Mouse (Mus musculus): ENCODE results near the gene Pex16. TPM values are rescaled to one million over a fixed set of nuclear protein-coding genes. Genes with fewer than 3 reads are reported as not detected.

Pex16 gene
- 26.0 and 30.1 TPM in 2 replicates for polyA plus RNA-seq (2016; fragmentation: Nextera tagmentation; extraction: Ambion mirVana)

- H3K4me1 ChIP-seq (replicated peaks): peaks cover 70% of the 10 kb centered on the region
- peak within 1 kb of the TSS; percentile 91 for H3K27ac ChIP-seq
- H3K9me3 ChIP-seq: no peaks in the 10 kb centered on the region
- 6% methylated on average over 16 of the region's 16 CpGs for WGBS
- peak within 1 kb of the TSS; percentile 70 for H3K4me3 ChIP-seq
- H3K27me3 ChIP-seq (ENCODE audit: insufficient read depth, poor library complexity, severe bottlenecking): peaks cover 33% of the 10 kb centered on the region
- DNase-seq (ENCODE audit: low spot score): no peak
- peaks cover 25% of the 10 kb centered on the region for H3K36me3 ChIP-seq
Observed at GRCm38 (mm10) chr2:92374514-92374913, at the start of gene Pex16, which contains the start of gene Large2. Pex16 (plus strand) TSS chr2:92374676. Large2 (minus strand) TSS chr2:92374869.

- WGBS: 90% methylated on average over 7 of the region's 7 CpGs
- no peak for DNase-seq (ENCODE audit: low spot score)
- Histone ChIP-seq H3K27me3 (ENCODE audit: insufficient read depth, poor library complexity, severe bottlenecking) (no peaks in the 10 kb centered on the region), H3K27ac (no peak overlapping the region), H3K4me3 (no peak overlapping the region), H3K36me3 (peaks cover 91% of the 10 kb centered on the region), H3K4me1 (replicated peaks) (peaks cover 3% of the 10 kb centered on the region; the same call in 1 of the 2 replicates), H3K9me3 (no peaks in the 10 kb centered on the region)
Observed at GRCm38 (mm10) chr2:92325676-92326075, 48.8 kb upstream of the Pex16 start.

- Histone ChIP-seq H3K4me1 (replicated peaks) (peaks cover 3% of the 10 kb centered on the region; the same call in 1 of the 2 replicates), H3K27me3 (ENCODE audit: insufficient read depth, poor library complexity, severe bottlenecking) (no peaks in the 10 kb centered on the region), H3K27ac (no peak overlapping the region), H3K36me3 (peaks cover 91% of the 10 kb centered on the region), H3K4me3 (no peak overlapping the region), H3K9me3 (no peaks in the 10 kb centered on the region)
- WGBS: 71% methylated on average over 1 of the region's 1 CpGs
- DNase-seq (ENCODE audit: low spot score): no peak
Observed at GRCm38 (mm10) chr2:92326221-92326620, 48.3 kb upstream of the Pex16 start.

GRCm38 (mm10) chr2:92327601-92328000, 46.9 kb upstream of the Pex16 start:
- H3K9me3 ChIP-seq: no peaks in the 10 kb centered on the region

GRCm38 (mm10) chr2:92328206-92328605, 46.3 kb upstream of the Pex16 start:
- peaks cover 3% of the 10 kb centered on the region; the same call in 1 of the 2 replicates for H3K4me1 ChIP-seq (replicated peaks)
- no peaks in the 10 kb centered on the region for H3K27me3 ChIP-seq (ENCODE audit: insufficient read depth, poor library complexity, severe bottlenecking)
- no peaks in the 10 kb centered on the region for H3K9me3 ChIP-seq
- no peak for DNase-seq (ENCODE audit: low spot score)
- H3K36me3 ChIP-seq: peaks cover 91% of the 10 kb centered on the region
- H3K4me3 ChIP-seq: no peak overlapping the region
- 94% methylated on average over 8 of the region's 8 CpGs for WGBS
- no peak overlapping the region for H3K27ac ChIP-seq

More at GRCm38 (mm10) chr2:92327601-92328000, 46.9 kb upstream of the Pex16 start:
- H3K4me1 ChIP-seq (replicated peaks): peaks cover 3% of the 10 kb centered on the region; the same call in 1 of the 2 replicates
- H3K27me3 ChIP-seq (ENCODE audit: insufficient read depth, poor library complexity, severe bottlenecking): no peaks in the 10 kb centered on the region
- DNase-seq (ENCODE audit: low spot score): no peak
- H3K27ac ChIP-seq: no peak overlapping the region
- peaks cover 91% of the 10 kb centered on the region for H3K36me3 ChIP-seq
- H3K4me3 ChIP-seq: no peak overlapping the region
- 94% methylated on average over 4 of the region's 4 CpGs for WGBS

GRCm38 (mm10) chr2:92330840-92331239, 43.6 kb upstream of the Pex16 start:
- no peak overlapping the region for H3K27ac ChIP-seq
- 51% methylated on average over 2 of the region's 2 CpGs for WGBS
- no peaks in the 10 kb centered on the region; the same call in 1 of the 2 replicates for H3K4me1 ChIP-seq (replicated peaks)
- peaks cover 96% of the 10 kb centered on the region for H3K36me3 ChIP-seq
- no peaks in the 10 kb centered on the region for H3K27me3 ChIP-seq (ENCODE audit: insufficient read depth, poor library complexity, severe bottlenecking)
- no peaks in the 10 kb centered on the region for H3K9me3 ChIP-seq
- DNase-seq (ENCODE audit: low spot score): no peak
- H3K4me3 ChIP-seq: no peak overlapping the region

GRCm38 (mm10) chr2:92331410-92331809, 43.1 kb upstream of the Pex16 start:
- H3K9me3 ChIP-seq: no peaks in the 10 kb centered on the region
- H3K27ac ChIP-seq: no peak overlapping the region
- no peaks in the 10 kb centered on the region for H3K27me3 ChIP-seq (ENCODE audit: insufficient read depth, poor library complexity, severe bottlenecking)
- WGBS: 88% methylated on average over 2 of the region's 2 CpGs
- H3K4me3 ChIP-seq: no peak overlapping the region
- peaks cover 93% of the 10 kb centered on the region for H3K36me3 ChIP-seq
- DNase-seq (ENCODE audit: low spot score): no peak
- H3K4me1 ChIP-seq (replicated peaks): no peaks in the 10 kb centered on the region

- Histone ChIP-seq H3K36me3 (peaks cover 88% of the 10 kb centered on the region), H3K4me1 (replicated peaks) (no peaks in the 10 kb centered on the region), H3K9me3 (no peaks in the 10 kb centered on the region), H3K27ac (no peak overlapping the region), H3K27me3 (ENCODE audit: insufficient read depth, poor library complexity, severe bottlenecking) (no peaks in the 10 kb centered on the region), H3K4me3 (no peak overlapping the region)
- DNase-seq (ENCODE audit: low spot score): no peak
- 93% methylated on average over 2 of the region's 2 CpGs for WGBS
Observed at GRCm38 (mm10) chr2:92331871-92332270, 42.6 kb upstream of the Pex16 start.

GRCm38 (mm10) chr2:92342418-92342817, 32.1 kb upstream of the Pex16 start:
- Histone ChIP-seq H3K36me3 (peaks cover 69% of the 10 kb centered on the region), H3K4me3 (no peak overlapping the region), H3K27ac (no peak overlapping the region), H3K4me1 (replicated peaks) (no peaks in the 10 kb centered on the region), H3K27me3 (ENCODE audit: insufficient read depth, poor library complexity, severe bottlenecking) (no peaks in the 10 kb centered on the region), H3K9me3 (no peaks in the 10 kb centered on the region)
- DNase-seq (ENCODE audit: low spot score): no peak

- peaks cover 81% of the 10 kb centered on the region for H3K36me3 ChIP-seq
- peaks cover 8% of the 10 kb centered on the region; the same call in 1 of the 2 replicates for H3K4me1 ChIP-seq (replicated peaks)
- no peaks in the 10 kb centered on the region for H3K9me3 ChIP-seq
- DNase-seq (ENCODE audit: low spot score): no peak
- H3K27me3 ChIP-seq (ENCODE audit: insufficient read depth, poor library complexity, severe bottlenecking): no peaks in the 10 kb centered on the region
- H3K4me3 ChIP-seq: no peak overlapping the region
- no peak overlapping the region for H3K27ac ChIP-seq
- WGBS: 92% methylated on average over 2 of the region's 2 CpGs
Observed at GRCm38 (mm10) chr2:92347191-92347590, 27.3 kb upstream of the Pex16 start.

GRCm38 (mm10) chr2:92349589-92350425, 24.7 kb upstream of the Pex16 start:
- Histone ChIP-seq H3K27me3 (ENCODE audit: insufficient read depth, poor library complexity, severe bottlenecking) (no peaks in the 10 kb centered on the region), H3K9me3 (no peaks in the 10 kb centered on the region), H3K36me3 (peaks cover 91% of the 10 kb centered on the region), H3K27ac (no peak overlapping the region), H3K4me1 (replicated peaks) (peaks cover 22% of the 10 kb centered on the region; the same call in 1 of the 2 replicates), H3K4me3 (no peak overlapping the region)
- 68% methylated on average over 6 of the region's 6 CpGs for WGBS
- no peak for DNase-seq (ENCODE audit: low spot score)

GRCm38 (mm10) chr2:92350686-92351085, 23.8 kb upstream of the Pex16 start:
- H3K27me3 ChIP-seq (ENCODE audit: insufficient read depth, poor library complexity, severe bottlenecking): no peaks in the 10 kb centered on the region
- no peak overlapping the region for H3K4me3 ChIP-seq
- peaks cover 91% of the 10 kb centered on the region for H3K36me3 ChIP-seq
- no peak for DNase-seq (ENCODE audit: low spot score)
- WGBS: 71% methylated on average over 5 of the region's 5 CpGs
- H3K27ac ChIP-seq: no peak overlapping the region
- H3K9me3 ChIP-seq: no peaks in the 10 kb centered on the region
- H3K4me1 ChIP-seq (replicated peaks): peaks cover 22% of the 10 kb centered on the region; the same call in 1 of the 2 replicates

- H3K4me3 ChIP-seq: no peak overlapping the region
- H3K27ac ChIP-seq: no peak overlapping the region
- H3K36me3 ChIP-seq: peaks cover 93% of the 10 kb centered on the region
- 31% methylated on average over 5 of the region's 5 CpGs for WGBS
- H3K27me3 ChIP-seq (ENCODE audit: insufficient read depth, poor library complexity, severe bottlenecking): no peaks in the 10 kb centered on the region
- no peaks in the 10 kb centered on the region for H3K9me3 ChIP-seq
- DNase-seq (ENCODE audit: low spot score): no peak
- peaks cover 22% of the 10 kb centered on the region; the same call in 1 of the 2 replicates for H3K4me1 ChIP-seq (replicated peaks)
Observed at GRCm38 (mm10) chr2:92353402-92353801, 21.1 kb upstream of the Pex16 start.

Data from hindbrain, embryonic 10.5 days (tissue).